22 mouse cellular contexts compared by ENCODE assay signal in the genomic region with DNA sequence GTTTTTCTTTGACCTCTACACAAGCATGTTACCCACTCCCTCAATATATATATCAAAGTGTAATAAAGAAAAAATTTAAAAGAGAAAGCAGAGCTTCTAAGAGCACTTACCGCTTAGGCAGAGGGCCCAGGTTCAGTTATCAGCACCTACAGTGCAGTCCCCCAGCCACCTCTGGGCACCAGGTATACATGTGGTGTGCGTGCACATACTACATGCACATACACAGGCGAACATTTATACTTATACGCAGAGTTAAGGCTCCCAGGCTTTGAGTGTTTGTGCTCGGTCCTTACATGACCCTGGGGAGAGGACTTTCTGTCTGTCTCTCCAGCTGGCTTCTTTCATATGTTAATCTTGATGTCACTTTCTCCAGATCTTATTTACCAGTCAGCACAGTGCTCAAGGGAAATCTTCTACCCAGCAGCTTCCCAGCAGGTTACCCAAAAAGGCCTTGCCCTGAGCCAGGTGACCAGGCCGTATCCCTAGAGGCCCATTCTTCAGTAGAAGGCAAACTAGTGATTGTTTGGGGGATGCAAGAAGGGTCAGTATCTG. TPM values are rescaled to one million over a fixed set of nuclear protein-coding genes. Genes with fewer than 3 reads are reported as not detected.
DNase-seq lines count a peak whose midpoint lies in the region; ATAC-seq and TF ChIP-seq lines count a peak whose summit lies in the region.
"Had no signal": no experiment of that assay in that cellular context is flagged by ENCODE, and none has a peak within 500 bp of the region (broad histone marks: within the 10 kb centered on the region; RNA-seq: fewer than 3 reads in every experiment).

No protein-coding gene starts in this region.

- ATAC-seq in heart, postnatal 0 days (ENCODE audit: insufficient read depth, low read depth), result no peak
- ATAC-seq in heart, embryonic 12.5 days (ENCODE audit: insufficient number of reproducible peaks, low FRiP score), result no peak
- 0 out of 2 replicates have a peak, but pooled peaks have one; percentile 25 for ATAC-seq in neural tube, embryonic 11.5 days (ENCODE audit: insufficient read depth, low FRiP score, low TSS enrichment)
- no peak for ATAC-seq in neural tube, embryonic 15.5 days (ENCODE audit: low FRiP score)
- 0 out of 2 replicates have a peak, but pooled peaks have one; percentile 18 for ATAC-seq in midbrain, embryonic 14.5 days (ENCODE audit: low FRiP score, low TSS enrichment)
- ATAC-seq: activated CD4-positive, CD25-positive, alpha-beta regulatory T cell, adult 4 months; intestine, embryonic 15.5 days had no signal

- WGBS in heart, postnatal 0 days, result 72% methylated on average over 6 of the region's 6 CpGs
- 71% methylated on average over 6 of the region's 6 CpGs for WGBS in heart, embryonic 12.5 days
- 55% methylated on average over 6 of the region's 6 CpGs for WGBS in neural tube, embryonic 11.5 days
- 41% methylated on average over 6 of the region's 6 CpGs for WGBS in neural tube, embryonic 15.5 days
- 34% methylated on average over 6 of the region's 6 CpGs for WGBS in midbrain, embryonic 14.5 days

- H3K4me3 ChIP-seq in heart, postnatal 0 days (ENCODE audit: low read depth, low read length), result no peak overlapping the region
- no peak overlapping the region for H3K4me3 ChIP-seq in heart, embryonic 12.5 days
- no peak overlapping the region for H3K4me3 ChIP-seq in neural tube, embryonic 11.5 days (ENCODE audit: low read depth, low read length)
- no peak overlapping the region for H3K4me3 ChIP-seq in neural tube, embryonic 15.5 days (replicated peaks)
- H3K4me3 ChIP-seq in midbrain, embryonic 14.5 days (replicated peaks; ENCODE audit: low read depth, low read length), result no peak overlapping the region
- H3K4me3 ChIP-seq: erythroblast, embryonic 14.5 days; intestine, embryonic 15.5 days; limb, embryonic 15.5 days; lung, embryonic 15.5 days had no signal

- H3K27ac ChIP-seq in heart, postnatal 0 days (ENCODE audit: low read depth), result 0 out of 2 replicates have a peak overlapping the region, but pooled peaks have one; percentile 25
- no peak overlapping the region for H3K27ac ChIP-seq in heart, embryonic 12.5 days (ENCODE audit: poor library complexity, severe bottlenecking)
- no peak overlapping the region for H3K27ac ChIP-seq in neural tube, embryonic 11.5 days (ENCODE audit: low read depth, low read length)
- no peak overlapping the region for H3K27ac ChIP-seq in neural tube, embryonic 15.5 days (replicated peaks)
- no peak overlapping the region for H3K27ac ChIP-seq in midbrain, embryonic 14.5 days (replicated peaks; ENCODE audit: low read depth, low read length)
- H3K27ac ChIP-seq: intestine, embryonic 15.5 days; limb, embryonic 15.5 days; lung, embryonic 15.5 days had no signal

- TF ChIP-seq CTCF in heart, postnatal 0 days (IDR thresholded peaks at IDR 0.05; ENCODE audit: low read depth), result no peak

- no peak for TF ChIP-seq EP300 in heart, postnatal 0 days (IDR thresholded peaks at IDR 0.05; ENCODE audit: low read depth)

- intact Hi-C loops in left cerebral cortex, postnatal 14 days (cut with DNase I), result no loop called here

- H3K4me2 ChIP-seq in heart, postnatal 0 days (ENCODE audit: low read depth, low read length), result no peak overlapping the region
- H3K4me2 ChIP-seq in heart, embryonic 12.5 days, result no peak overlapping the region
- H3K4me2 ChIP-seq in neural tube, embryonic 11.5 days (ENCODE audit: low read depth), result no peak overlapping the region
- no peak overlapping the region for H3K4me2 ChIP-seq in neural tube, embryonic 15.5 days
- no peak overlapping the region for H3K4me2 ChIP-seq in midbrain, embryonic 14.5 days (ENCODE audit: low read length)
- H3K4me2 ChIP-seq: intestine, embryonic 15.5 days; limb, embryonic 15.5 days; lung, embryonic 15.5 days had no signal

- H3K36me3 ChIP-seq in heart, postnatal 0 days (replicated peaks; ENCODE audit: control insufficient read depth, insufficient read depth, low read length), result no peaks in the 10 kb centered on the region
- no peaks in the 10 kb centered on the region for H3K36me3 ChIP-seq in heart, embryonic 12.5 days
- H3K36me3 ChIP-seq in neural tube, embryonic 11.5 days (ENCODE audit: control insufficient read depth, insufficient read depth, low read length), result no peaks in the 10 kb centered on the region
- H3K36me3 ChIP-seq in neural tube, embryonic 15.5 days, result no peaks in the 10 kb centered on the region
- no peaks in the 10 kb centered on the region for H3K36me3 ChIP-seq in midbrain, embryonic 14.5 days (ENCODE audit: control insufficient read depth, insufficient read depth, low read length)
- H3K36me3 ChIP-seq: intestine, embryonic 15.5 days; limb, embryonic 15.5 days; lung, embryonic 15.5 days had no signal

- DNase-seq in heart, postnatal 0 days (ENCODE audit: low spot score), result no peak
- no peak for DNase-seq in neural tube, embryonic 11.5 days (ENCODE audit: low spot score)
- DNase-seq in R1 (ENCODE audit: low read depth, low spot score), result peak; percentile 67
- no peak for DNase-seq in midbrain, embryonic 14.5 days
- no peak for DNase-seq in thymus, postnatal 4 days
- no peak for DNase-seq in left cerebral cortex, postnatal 14 days (ENCODE audit: low spot score in 2 of 2)
- DNase-seq: adrenal gland, postnatal 14 days; cerebellum, postnatal 36 days; kidney, postnatal 4 days; right cerebral cortex, postnatal 14 days; thymus, postnatal 25 days had no signal

- H3K9ac ChIP-seq in heart, postnatal 0 days (replicated peaks; ENCODE audit: low read depth, low read length), result no peak overlapping the region
- no peak overlapping the region for H3K9ac ChIP-seq in heart, embryonic 12.5 days
- no peak overlapping the region; the same call in 1 of the 2 replicates for H3K9ac ChIP-seq in neural tube, embryonic 11.5 days (ENCODE audit: low read length)
- H3K9ac ChIP-seq in neural tube, embryonic 15.5 days (replicated peaks), result no peak overlapping the region
- H3K9ac ChIP-seq in midbrain, embryonic 14.5 days (replicated peaks; ENCODE audit: low read length), result no peak overlapping the region
- H3K9ac ChIP-seq: intestine, embryonic 15.5 days; limb, embryonic 15.5 days; lung, embryonic 15.5 days had no signal

- no peaks in the 10 kb centered on the region for H3K27me3 ChIP-seq in heart, postnatal 0 days (ENCODE audit: control insufficient read depth, insufficient read depth, low read length)
- no peaks in the 10 kb centered on the region for H3K27me3 ChIP-seq in heart, embryonic 12.5 days (replicated peaks)
- H3K27me3 ChIP-seq in neural tube, embryonic 11.5 days (ENCODE audit: control insufficient read depth, insufficient read depth, low read length), result no peaks in the 10 kb centered on the region
- no peaks in the 10 kb centered on the region for H3K27me3 ChIP-seq in neural tube, embryonic 15.5 days (replicated peaks)
- H3K27me3 ChIP-seq in midbrain, embryonic 14.5 days (ENCODE audit: control insufficient read depth, insufficient read depth, low read length), result no peaks in the 10 kb centered on the region
- H3K27me3 ChIP-seq: intestine, embryonic 15.5 days; limb, embryonic 15.5 days; lung, embryonic 15.5 days had no signal

- H3K9me3 ChIP-seq in heart, postnatal 0 days (replicated peaks; ENCODE audit: control insufficient read depth, low read length), result no peaks in the 10 kb centered on the region
- no peaks in the 10 kb centered on the region; the same call in 1 of the 2 replicates for H3K9me3 ChIP-seq in heart, embryonic 12.5 days (replicated peaks)
- no peaks in the 10 kb centered on the region for H3K9me3 ChIP-seq in neural tube, embryonic 11.5 days (ENCODE audit: control insufficient read depth, low read length)
- H3K9me3 ChIP-seq in neural tube, embryonic 15.5 days (replicated peaks), result no peaks in the 10 kb centered on the region
- no peaks in the 10 kb centered on the region for H3K9me3 ChIP-seq in midbrain, embryonic 14.5 days (ENCODE audit: control insufficient read depth, low read length)
- H3K9me3 ChIP-seq: intestine, embryonic 15.5 days; limb, embryonic 15.5 days; lung, embryonic 15.5 days had no signal

- H3K4me1 ChIP-seq in heart, postnatal 0 days (ENCODE audit: control insufficient read depth, insufficient read depth), result peaks cover 56% of the 10 kb centered on the region
- H3K4me1 ChIP-seq in heart, embryonic 12.5 days (replicated peaks), result peaks cover 70% of the 10 kb centered on the region
- H3K4me1 ChIP-seq in neural tube, embryonic 11.5 days (ENCODE audit: control insufficient read depth, insufficient read depth, low read length), result peaks cover 36% of the 10 kb centered on the region
- H3K4me1 ChIP-seq in neural tube, embryonic 15.5 days, result peaks cover 34% of the 10 kb centered on the region
- peaks cover 35% of the 10 kb centered on the region for H3K4me1 ChIP-seq in midbrain, embryonic 14.5 days (ENCODE audit: control insufficient read depth, insufficient read depth, low read length)

RNA-seq across cellular contexts. Expression of a gene that starts 21.9 kb away (rescaled TPM):
- total RNA-seq in heart, postnatal 0 days (2014; rRNA removed; ENCODE audit: low replicate concordance), result 12.6 and 28.8 TPM in 2 replicates
- 2.8 and 3.4 TPM in 2 replicates for polyA plus RNA-seq in heart, postnatal 0 days (2015; fragmentation: Nextera tagmentation; extraction: Ambion mirVana)
- polyA plus RNA-seq in heart, embryonic 12.5 days (2016; fragmentation: Nextera tagmentation; extraction: Ambion mirVana), result 7.1 and 8.2 TPM in 2 replicates
- 9.0 and 10.8 TPM in 2 replicates for polyA plus RNA-seq in neural tube, embryonic 11.5 days (2014; fragmentation: Nextera tagmentation; extraction: Ambion mirVana)
- 8.1 and 9.5 TPM in 2 replicates for polyA plus RNA-seq in neural tube, embryonic 15.5 days (2015; fragmentation: Nextera tagmentation; extraction: Ambion mirVana)
- 12.5 and 13.2 TPM in 2 replicates for polyA plus RNA-seq in midbrain, embryonic 14.5 days (2014; fragmentation: Nextera tagmentation; extraction: Ambion mirVana)
- 10 to 100 TPM; 38.1 to 40.7 TPM for total RNA-seq in left cerebral cortex, postnatal 14 days (2021)

RNA-seq across cellular contexts. Expression of a gene that starts 52.8 kb away (rescaled TPM):
- 8.9 and 14.1 TPM in 2 replicates for total RNA-seq in heart, postnatal 0 days (2014; rRNA removed; ENCODE audit: low replicate concordance)
- 6.8 and 7.3 TPM in 2 replicates for polyA plus RNA-seq in heart, postnatal 0 days (2015; fragmentation: Nextera tagmentation; extraction: Ambion mirVana)
- polyA plus RNA-seq in heart, embryonic 12.5 days (2016; fragmentation: Nextera tagmentation; extraction: Ambion mirVana), result 4.9 and 5.1 TPM in 2 replicates
- polyA plus RNA-seq in neural tube, embryonic 11.5 days (2014; fragmentation: Nextera tagmentation; extraction: Ambion mirVana), result 2.9 TPM in 2 replicates
- polyA plus RNA-seq in neural tube, embryonic 15.5 days (2015; fragmentation: Nextera tagmentation; extraction: Ambion mirVana), result 4.0 and 5.7 TPM in 2 replicates
- polyA plus RNA-seq in midbrain, embryonic 14.5 days (2014; fragmentation: Nextera tagmentation; extraction: Ambion mirVana), result 3.2 and 3.9 TPM in 2 replicates
- total RNA-seq in left cerebral cortex, postnatal 14 days (2021), result 1 to 10 TPM in 1 of 2 experiments, under 1 TPM in 1; 0.74 to 1.2 TPM

RNA-seq across cellular contexts. Expression of a gene that starts 55.9 kb away (rescaled TPM):
- total RNA-seq in heart, postnatal 0 days (2014; rRNA removed; ENCODE audit: low replicate concordance), result not detected in 2 replicates
- not detected in 2 replicates for polyA plus RNA-seq in heart, postnatal 0 days (2015; fragmentation: Nextera tagmentation; extraction: Ambion mirVana)
- polyA plus RNA-seq in heart, embryonic 12.5 days (2016; fragmentation: Nextera tagmentation; extraction: Ambion mirVana), result not detected in 2 replicates
- 0.20 TPM in 1 of 2 replicates, not detected in the other for polyA plus RNA-seq in neural tube, embryonic 11.5 days (2014; fragmentation: Nextera tagmentation; extraction: Ambion mirVana)
- 0.50 and 0.61 TPM in 2 replicates for polyA plus RNA-seq in neural tube, embryonic 15.5 days (2015; fragmentation: Nextera tagmentation; extraction: Ambion mirVana)
- polyA plus RNA-seq in midbrain, embryonic 14.5 days (2014; fragmentation: Nextera tagmentation; extraction: Ambion mirVana), result 0.18 and 0.58 TPM in 2 replicates
- total RNA-seq in left cerebral cortex, postnatal 14 days (2021), result under 1 TPM; 0.21 to 0.53 TPM
- total RNA-seq: adrenal gland, postnatal 14 days; gastrocnemius, adult 8-10 months; heart, postnatal 25 days; left cerebral cortex, postnatal 25 days had no signal
- polyA plus RNA-seq: activated CD4-positive, CD25-positive, alpha-beta regulatory T cell, adult 4 months; erythroblast, embryonic 14.5 days; intestine, embryonic 15.5 days; kidney, embryonic 14.5 days; limb, embryonic 15.5 days; lung, embryonic 15.5 days had no signal

Comparison
In these comparisons a context has a peak if more than half of its experiments do, and no peak if none do; other contexts are left out.
1. ATAC-seq: peak in neural tube, embryonic 11.5 days (single experiment) and midbrain, embryonic 14.5 days (single experiment); none in heart, postnatal 0 days (single experiment), heart, embryonic 12.5 days (single experiment) and neural tube, embryonic 15.5 days (single experiment).